In the genomic region with DNA sequence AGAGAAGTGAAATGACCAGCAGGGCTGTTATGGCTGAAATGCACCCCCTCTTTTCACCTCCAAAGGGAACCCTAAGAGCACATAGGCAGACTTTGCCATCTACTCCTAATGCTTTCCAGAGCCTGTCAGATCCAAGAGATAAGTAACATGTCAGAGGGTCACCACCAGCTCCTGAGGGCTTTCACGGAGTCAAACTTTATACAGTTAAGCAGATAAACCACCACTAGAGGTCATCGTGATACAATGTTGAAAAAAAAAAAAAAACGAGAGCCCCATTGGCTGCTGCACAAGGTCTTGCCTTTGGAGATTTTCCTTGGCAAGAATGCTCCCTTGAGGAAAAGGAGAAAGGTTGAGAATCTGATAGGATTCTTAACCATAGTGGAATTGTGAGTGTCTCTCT, we compare ENCODE assay signal across 13 mouse cellular contexts. TPM values are rescaled to one million over a fixed set of nuclear protein-coding genes. Genes with fewer than 3 reads are reported as not detected.
DNase-seq lines count a peak whose midpoint lies in the region; ATAC-seq lines count a peak whose summit lies in the region.
"Had no signal": no experiment of that assay in that cellular context is flagged by ENCODE, and none has a peak within 500 bp of the region (broad histone marks: within the 10 kb centered on the region; RNA-seq: fewer than 3 reads in every experiment).

No protein-coding gene starts in this region.

- no peak overlapping the region for H3K4me3 ChIP-seq in forebrain, embryonic 14.5 days (ENCODE audit: low read depth, low read length)
- no peak overlapping the region for H3K4me3 ChIP-seq in forebrain, embryonic 11.5 days (ENCODE audit: low read depth, low read length)
- no peak overlapping the region for H3K4me3 ChIP-seq in midbrain, embryonic 11.5 days (ENCODE audit: low read depth, low read length)
- H3K4me3 ChIP-seq in midbrain, embryonic 15.5 days, result no peak overlapping the region
- H3K4me3 ChIP-seq: liver, embryonic 15.5 days; myocyte had no signal

- no peaks in the 10 kb centered on the region for H3K9me3 ChIP-seq in forebrain, embryonic 14.5 days (replicated peaks; ENCODE audit: control insufficient read depth, low read length)
- H3K9me3 ChIP-seq in forebrain, embryonic 11.5 days (ENCODE audit: control insufficient read depth, low read length), result no peaks in the 10 kb centered on the region
- H3K9me3 ChIP-seq in midbrain, embryonic 11.5 days (ENCODE audit: control insufficient read depth, low read length), result no peaks in the 10 kb centered on the region
- H3K9me3 ChIP-seq in midbrain, embryonic 15.5 days, result no peaks in the 10 kb centered on the region
- H3K9me3 ChIP-seq: liver, embryonic 15.5 days had no signal

- no peak for ATAC-seq in forebrain, embryonic 14.5 days
- ATAC-seq in forebrain, embryonic 11.5 days (replicated peaks; ENCODE audit: low FRiP score), result no peak
- ATAC-seq in midbrain, embryonic 11.5 days (ENCODE audit: low FRiP score), result no peak
- no peak for ATAC-seq in midbrain, embryonic 15.5 days (replicated peaks)

- peak; percentile 44 for DNase-seq in forebrain, embryonic 14.5 days (ENCODE audit: low spot score)
- DNase-seq in forebrain, embryonic 11.5 days (ENCODE audit: low spot score), result no peak
- DNase-seq in midbrain, embryonic 11.5 days (ENCODE audit: low spot score, missing footprints), result peak; percentile 83
- peak; percentile 69 for DNase-seq in embryo, embryonic 10.5 days (ENCODE audit: low spot score)
- peak; percentile 81 for DNase-seq in retina, embryonic 14.5 days (ENCODE audit: low spot score)
- no peak for DNase-seq in kidney, postnatal 14 days
- no peak for DNase-seq in spleen, postnatal 14 days (ENCODE audit: low spot score in 2 of 2)
- DNase-seq: heart, postnatal 10 days; kidney, postnatal 4 days; right cerebral cortex, postnatal 14 days had no signal

- 1% methylated on average over 3 of the region's 3 CpGs for WGBS in forebrain, embryonic 14.5 days
- WGBS in forebrain, embryonic 11.5 days, result 2% methylated on average over 3 of the region's 3 CpGs
- 0% methylated on average over 3 of the region's 3 CpGs for WGBS in midbrain, embryonic 11.5 days
- under 1% methylated on average over 3 of the region's 3 CpGs for WGBS in midbrain, embryonic 15.5 days

- no peaks in the 10 kb centered on the region for H3K36me3 ChIP-seq in forebrain, embryonic 14.5 days (ENCODE audit: control insufficient read depth, insufficient read depth, low read length)
- H3K36me3 ChIP-seq in forebrain, embryonic 11.5 days (ENCODE audit: control insufficient read depth, insufficient read depth, low read length), result no peaks in the 10 kb centered on the region
- no peaks in the 10 kb centered on the region for H3K36me3 ChIP-seq in midbrain, embryonic 11.5 days (ENCODE audit: control insufficient read depth, insufficient read depth, low read length)
- H3K36me3 ChIP-seq in midbrain, embryonic 15.5 days (replicated peaks), result no peaks in the 10 kb centered on the region
- H3K36me3 ChIP-seq: liver, embryonic 15.5 days had no signal

- peaks cover 7% of the 10 kb centered on the region for H3K4me1 ChIP-seq in forebrain, embryonic 14.5 days (ENCODE audit: control insufficient read depth, insufficient read depth, low read length)
- H3K4me1 ChIP-seq in forebrain, embryonic 11.5 days (replicated peaks; ENCODE audit: control insufficient read depth, insufficient read depth, low read length), result 0 out of 2 replicates have a peak, but pooled peaks cover 10% of the 10 kb centered on the region
- H3K4me1 ChIP-seq in midbrain, embryonic 11.5 days (ENCODE audit: control insufficient read depth, insufficient read depth, low read length), result 0 out of 2 replicates have a peak, but pooled peaks cover 3% of the 10 kb centered on the region
- peaks cover 11% of the 10 kb centered on the region for H3K4me1 ChIP-seq in midbrain, embryonic 15.5 days
- H3K4me1 ChIP-seq: liver, embryonic 15.5 days had no signal

- H3K4me2 ChIP-seq in forebrain, embryonic 14.5 days (ENCODE audit: low read length), result no peak overlapping the region
- no peak overlapping the region for H3K4me2 ChIP-seq in forebrain, embryonic 11.5 days (ENCODE audit: low read depth, low read length, severe bottlenecking)
- no peak overlapping the region for H3K4me2 ChIP-seq in midbrain, embryonic 11.5 days
- no peak overlapping the region for H3K4me2 ChIP-seq in midbrain, embryonic 15.5 days
- H3K4me2 ChIP-seq: liver, embryonic 15.5 days had no signal

- no peak overlapping the region for H3K9ac ChIP-seq in forebrain, embryonic 14.5 days (ENCODE audit: low read length)
- no peak overlapping the region for H3K9ac ChIP-seq in forebrain, embryonic 11.5 days (ENCODE audit: low read length)
- H3K9ac ChIP-seq in midbrain, embryonic 11.5 days (ENCODE audit: low read length), result no peak overlapping the region
- no peak overlapping the region for H3K9ac ChIP-seq in midbrain, embryonic 15.5 days
- H3K9ac ChIP-seq: liver, embryonic 15.5 days had no signal

- no peaks in the 10 kb centered on the region for H3K27me3 ChIP-seq in forebrain, embryonic 14.5 days (replicated peaks; ENCODE audit: control insufficient read depth, insufficient read depth, low read length)
- H3K27me3 ChIP-seq in forebrain, embryonic 11.5 days (ENCODE audit: control insufficient read depth, insufficient read depth, low read length), result no peaks in the 10 kb centered on the region
- no peaks in the 10 kb centered on the region; the same call in 1 of the 2 replicates for H3K27me3 ChIP-seq in midbrain, embryonic 11.5 days (ENCODE audit: control insufficient read depth, insufficient read depth, low read length)
- no peaks in the 10 kb centered on the region for H3K27me3 ChIP-seq in midbrain, embryonic 15.5 days (replicated peaks)

- H3K27ac ChIP-seq in forebrain, embryonic 14.5 days (ENCODE audit: low read depth, low read length), result no peak overlapping the region
- H3K27ac ChIP-seq in forebrain, embryonic 11.5 days (ENCODE audit: low read depth, low read length), result no peak overlapping the region
- H3K27ac ChIP-seq in midbrain, embryonic 11.5 days (ENCODE audit: low read depth, low read length), result no peak overlapping the region
- no peak overlapping the region for H3K27ac ChIP-seq in midbrain, embryonic 15.5 days
- H3K27ac ChIP-seq: liver, embryonic 15.5 days had no signal

RNA-seq across cellular contexts. Expression of a gene that starts 1.8 kb away (rescaled TPM):
- polyA plus RNA-seq in forebrain, embryonic 14.5 days (2014; fragmentation: Nextera tagmentation; extraction: Ambion mirVana), result 0.39 and 0.53 TPM in 2 replicates
- polyA plus RNA-seq in forebrain, embryonic 11.5 days (2014; fragmentation: Nextera tagmentation; extraction: Ambion mirVana), result 2.4 and 2.5 TPM in 2 replicates
- polyA plus RNA-seq in midbrain, embryonic 11.5 days (2014; fragmentation: Nextera tagmentation; extraction: Ambion mirVana), result 2.3 and 2.5 TPM in 2 replicates
- 1.4 and 2.1 TPM in 2 replicates for polyA plus RNA-seq in midbrain, embryonic 15.5 days (2015; fragmentation: Nextera tagmentation; extraction: Ambion mirVana)
- polyA plus RNA-seq: liver, embryonic 15.5 days had no signal

RNA-seq across cellular contexts. Expression of a gene that starts 20.4 kb away (rescaled TPM):
- polyA plus RNA-seq in forebrain, embryonic 14.5 days (2014; fragmentation: Nextera tagmentation; extraction: Ambion mirVana), result 5.5 and 5.6 TPM in 2 replicates
- polyA plus RNA-seq in forebrain, embryonic 11.5 days (2014; fragmentation: Nextera tagmentation; extraction: Ambion mirVana), result 9.6 and 9.8 TPM in 2 replicates
- polyA plus RNA-seq in midbrain, embryonic 11.5 days (2014; fragmentation: Nextera tagmentation; extraction: Ambion mirVana), result 11.6 and 12.3 TPM in 2 replicates
- polyA plus RNA-seq in midbrain, embryonic 15.5 days (2015; fragmentation: Nextera tagmentation; extraction: Ambion mirVana), result 15.1 and 16.2 TPM in 2 replicates
- polyA plus RNA-seq: liver, embryonic 15.5 days; myocyte had no signal

Comparison
In these comparisons a context has a peak if more than half of its experiments do, and no peak if none do; other contexts are left out.
1. DNase-seq: peak in forebrain, embryonic 14.5 days (single experiment), midbrain, embryonic 11.5 days (single experiment), embryo, embryonic 10.5 days (single experiment) and retina, embryonic 14.5 days (single experiment); none in forebrain, embryonic 11.5 days (single experiment), kidney, postnatal 14 days (single experiment) and spleen, postnatal 14 days (0 of 2).